Mouse (Mus musculus) brain, embryonic 14.5 days (tissue): ENCODE results near the gene Sbk2.

Experiments
- CTCF ChIP-seq: fragments of 200-500 bp; IDR thresholded peaks from 2 replicates; pipeline ENCODE4 v1.5.1; 2012; ENCODE audit warnings: inconsistent platforms, mild to moderate bottlenecking, moderate library complexity, borderline replicate concordance; ENCODE audit not compliant: insufficient read depth, insufficient read length; ENCODE audit errors: extremely low read depth
- POLR2A ChIP-seq: fragments of 200-500 bp; IDR thresholded peaks from 2 replicates; pipeline ENCODE4 v1.6.1; 2012; ENCODE audit warnings: mild to moderate bottlenecking, inconsistent platforms, borderline replicate concordance; ENCODE audit not compliant: poor library complexity, insufficient read depth, insufficient read length, severe bottlenecking; ENCODE audit errors: extremely low read depth

- TF ChIP-seq CTCF (peak; percentile 90), POLR2A (no peak)
Observed at GRCm38 (mm10) chr7:4943223-4943815, 20.9 kb downstream of the Sbk2 start.
